Mouse (Mus musculus) cerebellum, adult (tissue): Measurements from ENCODE around the gene Mill2.

Experiments used
- ATAC-seq: cut with Nextera tagmentation; 2 replicates; pipeline ENCODE4 v1.9.2; 2017; ENCODE audit warnings: mild to moderate bottlenecking, moderate library complexity, mixed read lengths; ENCODE audit not compliant: insufficient number of reproducible peaks, low FRiP score, low TSS enrichment

Gene Mill2

GRCm38 (mm10) chr7:18872816-18873215, 33.0 kb downstream of the Mill2 start:
- ATAC-seq: no peak

- peak; percentile 76; the same call in 1 of the 2 replicates for ATAC-seq
Observed at GRCm38 (mm10) chr7:18873253-18873652, 33.5 kb downstream of the Mill2 start.

GRCm38 (mm10) chr7:18875372-18875771, 35.6 kb downstream of the Mill2 start:
- no peak for ATAC-seq

GRCm38 (mm10) chr7:18878691-18879090, 38.9 kb downstream of the Mill2 start:
- ATAC-seq: no peak

GRCm38 (mm10) chr7:18883991-18884744, 44.4 kb downstream of the Mill2 start:
- ATAC-seq: no peak

GRCm38 (mm10) chr7:18884745-18885422, 45.1 kb downstream of the Mill2 start:
- ATAC-seq: no peak

GRCm38 (mm10) chr7:18886963-18887362, 47.2 kb downstream of the Mill2 start:
- ATAC-seq: no peak

- no peak for ATAC-seq
Observed at GRCm38 (mm10) chr7:18890848-18891247, 51.1 kb downstream of the Mill2 start.

- ATAC-seq: peak; percentile 68; the same call in 1 of the 2 replicates
Observed at GRCm38 (mm10) chr7:18891872-18892599, 52.3 kb downstream of the Mill2 start.

GRCm38 (mm10) chr7:18893009-18893408, 53.2 kb downstream of the Mill2 start:
- ATAC-seq: no peak

- peak; percentile 46; the same call in 1 of the 2 replicates for ATAC-seq
Observed at GRCm38 (mm10) chr7:18893651-18894430, 54.1 kb downstream of the Mill2 start.

- ATAC-seq: no peak
Observed at GRCm38 (mm10) chr7:18896536-18896935, 56.8 kb downstream of the Mill2 start.

- no peak for ATAC-seq
Observed at GRCm38 (mm10) chr7:18900513-18900912, 60.7 kb downstream of the Mill2 start.

GRCm38 (mm10) chr7:18902486-18902885, 62.7 kb downstream of the Mill2 start:
- ATAC-seq: no peak

- no peak for ATAC-seq
Observed at GRCm38 (mm10) chr7:18904971-18905370, 65.2 kb downstream of the Mill2 start.

GRCm38 (mm10) chr7:18909797-18910196, 70.0 kb downstream of the Mill2 start:
- no peak for ATAC-seq

- peak; percentile 100 for ATAC-seq
Observed at GRCm38 (mm10) chr7:18910241-18910831, 70.6 kb downstream of the Mill2 start, which contains the start of gene Ccdc61. Gene Ccdc61 (minus strand): TSS chr7:18910415.
